Mouse (Mus musculus) forebrain, embryonic 14.5 days (tissue): ENCODE results near the gene Olfr223. TPM values are rescaled to one million over a fixed set of nuclear protein-coding genes. Genes with fewer than 3 reads are reported as not detected.

Experiments used
- ATAC-seq: fragments of 200-750 bp; cut with Nextera tagmentation; 2 replicates; pipeline ENCODE4 v1.8.0; 2017; ENCODE audit warnings: mild to moderate bottlenecking, moderate library complexity
- DNase-seq: peaks from one replicate; pipeline ENCODE4 v3.0.0-alpha.2; 2015; ENCODE audit warnings: low spot score
- H3K27ac ChIP-seq: fragments of 300-500 bp; sonication (generic); 2 replicates; pipeline ENCODE4 v1.5.1; 2014; ENCODE audit warnings: low read depth, mild to moderate bottlenecking, control low read depth, low read length, moderate library complexity
- H3K27me3 ChIP-seq: fragments of 300-500 bp; sonication (generic); replicated peaks from 2 replicates; pipeline ENCODE4 v1.6.1; 2014; ENCODE audit warnings: low read length, control low read depth, mixed read lengths; ENCODE audit not compliant: control insufficient read depth, insufficient read depth
- H3K36me3 ChIP-seq: fragments of 300-500 bp; sonication (generic); 2 replicates; pipeline ENCODE4 v1.6.1; 2014; ENCODE audit warnings: low read length, control low read depth; ENCODE audit not compliant: control insufficient read depth, insufficient read depth
- H3K4me1 ChIP-seq: fragments of 300-500 bp; sonication (generic); 2 replicates; pipeline ENCODE4 v1.6.1; 2014; ENCODE audit warnings: antibody characterized with exemption, low read length, control low read depth; ENCODE audit not compliant: control insufficient read depth, insufficient read depth
- H3K4me2 ChIP-seq: fragments of 300-500 bp; sonication (generic); 2 replicates; pipeline ENCODE4 v1.6.1; 2014; ENCODE audit warnings: mild to moderate bottlenecking, control low read depth, low read length
- H3K4me3 ChIP-seq: fragments of 300-500 bp; sonication (generic); 2 replicates; pipeline ENCODE4 v1.5.1; 2014; ENCODE audit warnings: low read depth, low read length, control low read depth
- H3K9ac ChIP-seq: fragments of 300-500 bp; sonication (generic); 2 replicates; pipeline ENCODE4 v1.6.1; 2014; ENCODE audit warnings: mild to moderate bottlenecking, low read length, control low read depth, moderate library complexity
- H3K9me3 ChIP-seq: fragments of 300-500 bp; sonication (generic); replicated peaks from 2 replicates; pipeline ENCODE4 v1.6.1; 2016; ENCODE audit warnings: low read length, control low read depth, mixed read lengths; ENCODE audit not compliant: control insufficient read depth
- WGBS: fragments of 180-500 bp; shearing (Covaris S2); extraction: QIAGEN DNeasy Blood & Tissue Kit; methylation state at CpG from one replicate; pipeline ENCODE4 v1.1.7; 2014; 5-methylcytosine and 5-hydroxymethylcytosine counted together
- polyA plus RNA-seq: library from polyadenylated mRNA; unstranded; fragments of >200 nt; fragmentation: Nextera tagmentation; extraction: Ambion mirVana; gene quantifications from 2 replicates; pipeline ENCODE4 v1.2.1, GENCODE M21; 2014

Gene Olfr223
- polyA plus RNA-seq, 1 experiment from 2014 or later: not detected

DNA sequence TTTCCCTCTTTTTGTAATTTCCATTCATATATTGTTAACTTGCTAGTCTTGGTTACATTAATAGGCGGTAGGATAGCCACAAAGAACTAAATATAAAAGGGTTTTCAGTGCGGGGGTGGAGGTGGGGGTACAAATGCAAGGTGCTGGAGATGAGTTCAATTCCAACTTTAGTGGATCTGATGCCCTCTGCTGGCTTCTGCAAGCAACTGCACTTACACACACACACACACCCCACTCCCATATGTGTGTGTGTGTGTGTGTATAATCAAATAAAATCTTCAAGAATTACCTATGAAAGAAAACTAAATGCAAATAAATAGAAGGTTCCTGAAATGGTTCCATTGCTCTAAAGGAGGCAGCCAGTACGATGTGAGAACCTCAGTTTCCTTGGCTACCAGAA lies 23.8 kb downstream of the Olfr223 start:
- no peaks in the 10 kb centered on the region for H3K36me3 ChIP-seq
- 59% methylated on average over 3 of the region's 3 CpGs for WGBS
- H3K27me3 ChIP-seq: no peaks in the 10 kb centered on the region
- H3K27ac ChIP-seq: no peak overlapping the region
- no peaks in the 10 kb centered on the region for H3K9me3 ChIP-seq
- H3K9ac ChIP-seq: no peak overlapping the region
- peak; percentile 8 for DNase-seq
- ATAC-seq: no peak
- H3K4me3 ChIP-seq: no peak overlapping the region
- no peaks in the 10 kb centered on the region for H3K4me1 ChIP-seq
- no peak overlapping the region for H3K4me2 ChIP-seq

GRCm38 (mm10) chr11:59562837-59563236 lies 30.3 kb downstream of the Olfr223 start:
- ATAC-seq: no peak
- 76% methylated on average over 9 of the region's 9 CpGs for WGBS

DNA sequence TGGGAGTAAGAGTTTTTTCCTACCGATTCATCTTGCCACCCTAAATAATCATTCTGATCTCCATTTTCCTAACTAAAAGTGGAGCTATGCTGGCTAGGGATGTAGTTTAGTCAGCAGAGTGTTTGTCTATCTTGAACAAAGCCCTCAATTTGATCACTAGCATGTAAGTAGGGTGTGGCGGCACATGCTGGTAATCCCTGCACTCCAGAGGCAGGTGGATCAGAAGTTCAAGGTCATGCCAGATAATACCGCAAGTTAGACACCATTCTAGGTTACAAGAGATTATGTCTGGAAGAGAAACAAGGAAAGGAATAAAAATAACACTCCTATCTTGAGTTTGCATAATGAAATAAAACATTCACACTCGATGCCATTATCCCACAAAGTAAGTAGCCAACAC lies 30.8 kb downstream of the Olfr223 start:
- H3K9me3 ChIP-seq: no peaks in the 10 kb centered on the region
- no peaks in the 10 kb centered on the region for H3K4me1 ChIP-seq
- H3K27ac ChIP-seq: no peak overlapping the region
- no peaks in the 10 kb centered on the region for H3K27me3 ChIP-seq
- no peak for ATAC-seq
- no peak overlapping the region for H3K9ac ChIP-seq
- H3K4me3 ChIP-seq: no peak overlapping the region
- 94% methylated on average over 4 of the region's 4 CpGs for WGBS
- no peaks in the 10 kb centered on the region for H3K36me3 ChIP-seq
- no peak overlapping the region for H3K4me2 ChIP-seq
- DNase-seq: no peak

More at GRCm38 (mm10) chr11:59562837-59563236, 30.3 kb downstream of the Olfr223 start:
- H3K4me2 ChIP-seq: no peak overlapping the region
- H3K9me3 ChIP-seq: no peaks in the 10 kb centered on the region
- no peaks in the 10 kb centered on the region for H3K4me1 ChIP-seq
- H3K36me3 ChIP-seq: no peaks in the 10 kb centered on the region
- H3K9ac ChIP-seq: no peak overlapping the region
- H3K27me3 ChIP-seq: no peaks in the 10 kb centered on the region
- no peak for DNase-seq
- no peak overlapping the region for H3K4me3 ChIP-seq
- no peak overlapping the region for H3K27ac ChIP-seq

GRCm38 (mm10) chr11:59560906-59561305 lies 32.2 kb downstream of the Olfr223 start:
- H3K9me3 ChIP-seq: no peaks in the 10 kb centered on the region
- no peak overlapping the region for H3K9ac ChIP-seq
- no peak overlapping the region for H3K4me2 ChIP-seq
- no peaks in the 10 kb centered on the region for H3K4me1 ChIP-seq
- 74% methylated on average over 3 of the region's 3 CpGs for WGBS
- no peak for DNase-seq
- H3K27ac ChIP-seq: no peak overlapping the region
- no peaks in the 10 kb centered on the region for H3K36me3 ChIP-seq
- no peaks in the 10 kb centered on the region for H3K27me3 ChIP-seq
- no peak for ATAC-seq
- H3K4me3 ChIP-seq: no peak overlapping the region

- Histone ChIP-seq H3K36me3 (no peaks in the 10 kb centered on the region), H3K27me3 (no peaks in the 10 kb centered on the region), H3K4me2 (no peak overlapping the region), H3K9me3 (no peaks in the 10 kb centered on the region), H3K27ac (no peak overlapping the region), H3K4me1 (no peaks in the 10 kb centered on the region), H3K4me3 (no peak overlapping the region), H3K9ac (no peak overlapping the region)
- no peak for DNase-seq
- 83% methylated on average over 8 of the region's 8 CpGs for WGBS
- no peak for ATAC-seq
These were observed 38.6 kb downstream of the Olfr223 start for GRCm38 (mm10) chr11:59554535-59554934.

DNA sequence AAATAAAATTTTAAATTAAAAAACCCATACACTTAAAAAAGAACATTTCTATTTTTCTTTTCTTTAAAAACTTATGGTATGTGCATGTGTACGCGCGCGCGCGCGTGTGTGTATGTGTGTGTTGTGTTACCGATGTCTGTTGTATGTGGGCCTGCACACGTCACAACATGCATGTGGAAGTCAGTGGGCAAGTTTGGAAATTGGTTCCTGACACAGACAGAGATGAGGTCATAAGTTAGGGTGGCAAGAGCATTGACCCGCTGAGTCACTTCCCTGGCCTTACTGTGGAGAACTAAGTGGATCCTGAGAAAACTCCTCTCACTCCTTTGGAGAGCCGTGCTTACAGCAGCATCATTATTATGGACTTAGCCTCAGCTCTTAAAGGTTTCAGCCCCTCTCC lies 39.0 kb downstream of the Olfr223 start:
- H3K27me3 ChIP-seq: no peaks in the 10 kb centered on the region
- no peaks in the 10 kb centered on the region for H3K9me3 ChIP-seq
- 91% methylated on average over 11 of the region's 11 CpGs for WGBS
- H3K4me1 ChIP-seq: no peaks in the 10 kb centered on the region
- ATAC-seq (no peak), DNase-seq (no peak)
- no peak overlapping the region for H3K9ac ChIP-seq
- H3K27ac ChIP-seq: no peak overlapping the region
- H3K4me2 ChIP-seq: no peak overlapping the region
- no peaks in the 10 kb centered on the region for H3K36me3 ChIP-seq
- H3K4me3 ChIP-seq: no peak overlapping the region

DNA sequence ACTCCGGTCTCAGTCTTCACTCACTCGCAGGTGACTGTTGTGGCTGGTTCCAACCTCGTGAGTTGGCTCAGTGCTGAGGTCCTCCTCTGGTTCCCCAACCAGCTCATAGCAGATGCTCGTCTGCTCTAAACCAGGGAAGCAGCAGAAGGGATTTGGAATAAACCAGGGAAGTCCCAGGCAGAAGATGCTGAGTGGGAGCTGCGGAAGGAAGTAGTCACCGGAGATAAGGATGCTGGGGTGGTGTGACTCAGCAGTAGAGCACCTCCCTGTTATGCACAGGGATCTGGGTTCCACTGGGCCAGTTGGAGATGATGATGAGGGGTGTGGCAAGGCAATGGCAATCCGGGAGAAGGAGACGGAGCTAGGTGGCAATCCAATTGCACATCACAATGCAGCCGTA lies 49.1 kb downstream of the Olfr223 start:
- H3K4me3 ChIP-seq: no peak overlapping the region
- ATAC-seq (no peak), DNase-seq (no peak)
- H3K4me2 ChIP-seq: no peak overlapping the region
- no peak overlapping the region for H3K27ac ChIP-seq
- no peaks in the 10 kb centered on the region for H3K9me3 ChIP-seq
- WGBS: 89% methylated on average over 9 of the region's 9 CpGs
- H3K27me3 ChIP-seq: no peaks in the 10 kb centered on the region
- H3K36me3 ChIP-seq: no peaks in the 10 kb centered on the region
- no peaks in the 10 kb centered on the region for H3K4me1 ChIP-seq
- no peak overlapping the region for H3K9ac ChIP-seq

- Histone ChIP-seq H3K4me3 (no peak overlapping the region), H3K4me2 (no peak overlapping the region), H3K4me1 (0 out of 2 replicates have a peak, but pooled peaks cover 2% of the 10 kb centered on the region), H3K9ac (no peak overlapping the region), H3K27me3 (no peaks in the 10 kb centered on the region), H3K9me3 (no peaks in the 10 kb centered on the region), H3K27ac (no peak overlapping the region), H3K36me3 (no peaks in the 10 kb centered on the region)
- ATAC-seq (no peak), DNase-seq (no peak)
- WGBS: 89% methylated on average over 3 of the region's 3 CpGs
These were observed 49.7 kb downstream of the Olfr223 start for GRCm38 (mm10) chr11:59543376-59543775.

DNA sequence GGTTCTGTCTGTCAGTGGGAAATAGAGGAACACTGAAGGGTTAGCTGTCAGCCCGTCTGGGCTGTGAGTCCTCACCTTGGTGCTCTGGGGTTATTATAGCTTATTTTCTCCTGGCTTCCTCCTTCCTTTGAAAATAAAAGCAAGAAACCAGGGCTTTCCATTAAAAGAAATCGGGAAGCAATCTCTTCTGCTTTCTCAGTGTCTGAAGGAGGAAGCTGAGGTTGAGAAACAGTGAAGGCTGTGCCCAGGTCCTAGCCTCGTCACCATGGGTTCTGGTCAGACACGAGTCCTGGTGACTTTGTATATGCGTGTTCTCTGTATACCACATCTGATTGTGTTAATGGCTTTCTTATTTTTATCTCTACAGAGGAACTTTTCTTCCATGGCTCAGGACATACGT lies 50.6 kb downstream of the Olfr223 start:
- Histone ChIP-seq H3K9me3 (no peaks in the 10 kb centered on the region), H3K4me2 (no peak overlapping the region), H3K27me3 (no peaks in the 10 kb centered on the region), H3K9ac (no peak overlapping the region), H3K4me1 (0 out of 2 replicates have a peak, but pooled peaks cover 3% of the 10 kb centered on the region), H3K36me3 (no peaks in the 10 kb centered on the region), H3K27ac (no peak overlapping the region), H3K4me3 (no peak overlapping the region)
- WGBS: 81% methylated on average over 6 of the region's 6 CpGs
- no peak for ATAC-seq
- no peak for DNase-seq
